Mouse (Mus musculus) CH12F3 (cell line): ENCODE measurements around the gene Cfap44.
"Not testable (repeated sequence)": the region's sequence is repeated elsewhere in the genome, so short reads cannot be mapped to it uniquely, and the experiment has no call there.

Source experiments
- in situ Hi-C: fragments of 300-500 bp; cut with MboI; formaldehyde crosslinking; loops from 2 replicates; pipeline ENCODE4 v1.14.3; 2020; ENCODE audit warnings: low sequenced_read_pairs

The Cfap44 gene

GRCm38 (mm10) chr16:44423499-44423898 is 28.9 kb downstream of the Cfap44 start:
- in situ Hi-C loops = no loop called here

GRCm38 (mm10) chr16:44428456-44428855 is 33.9 kb downstream of the Cfap44 start:
- in situ Hi-C loops = no loop called here

GRCm38 (mm10) chr16:44430021-44430420 is 35.4 kb downstream of the Cfap44 start:
- in situ Hi-C loops = no loop called here

GRCm38 (mm10) chr16:44434931-44435330 is 40.3 kb downstream of the Cfap44 start:
- in situ Hi-C loops = no loop called here

GRCm38 (mm10) chr16:44435481-44435880 is 40.9 kb downstream of the Cfap44 start:
- in situ Hi-C loops = no loop called here

- in situ Hi-C loops = not testable (repeated sequence)
These were observed 47.3 kb downstream of the Cfap44 start for GRCm38 (mm10) chr16:44441913-44442312.

GRCm38 (mm10) chr16:44457858-44458257 is 63.3 kb downstream of the Cfap44 start:
- in situ Hi-C loops = no loop called here

- in situ Hi-C loops = no loop called here
These were observed 64.2 kb downstream of the Cfap44 start for GRCm38 (mm10) chr16:44458826-44459225.

- in situ Hi-C loops = no loop called here
These were observed 66.3 kb downstream of the Cfap44 start for GRCm38 (mm10) chr16:44460922-44461321.

GRCm38 (mm10) chr16:44475281-44475680 is 80.7 kb downstream of the Cfap44 start:
- in situ Hi-C loops = loop anchor here (25.0 kb wide), 1 partner anchor 637 kb away; no protein-coding TSS in a partner anchor

- in situ Hi-C loops = loop anchor here (25.0 kb wide), 1 partner anchor 636 kb away; no protein-coding TSS in a partner anchor
These were observed 81.2 kb downstream of the Cfap44 start for GRCm38 (mm10) chr16:44475682-44476375.

- in situ Hi-C loops = loop anchor here (25.0 kb wide), 1 partner anchor 634 kb away; no protein-coding TSS in a partner anchor
These were observed 84.2 kb downstream of the Cfap44 start for GRCm38 (mm10) chr16:44478767-44479166.

GRCm38 (mm10) chr16:44479852-44480251 is 85.3 kb downstream of the Cfap44 start:
- in situ Hi-C loops = loop anchor here (10.0 to 25.0 kb wide), 2 partner anchors 245 to 632 kb away; partner anchors contain the start of gene Nepro

GRCm38 (mm10) chr16:44480616-44481015 is 86.0 kb downstream of the Cfap44 start:
- in situ Hi-C loops = loop anchor here (10.0 to 25.0 kb wide), 2 partner anchors 244 to 632 kb away; partner anchors contain the start of gene Nepro

- in situ Hi-C loops = loop anchor here (10.0 to 25.0 kb wide), 2 partner anchors 243 to 630 kb away; partner anchors contain the start of gene Nepro
These were observed 87.3 kb downstream of the Cfap44 start for GRCm38 (mm10) chr16:44481599-44482593.

GRCm38 (mm10) chr16:44484079-44484478 is 89.5 kb downstream of the Cfap44 start:
- in situ Hi-C loops = loop anchor here (10.0 to 25.0 kb wide), 2 partner anchors 241 to 628 kb away; partner anchors contain the start of gene Nepro

- in situ Hi-C loops = loop anchor here (10.0 to 25.0 kb wide), 2 partner anchors 240 to 627 kb away; partner anchors contain the start of gene Nepro
These were observed 90.2 kb downstream of the Cfap44 start for GRCm38 (mm10) chr16:44484831-44485230.

GRCm38 (mm10) chr16:44485691-44486090 is 91.1 kb downstream of the Cfap44 start:
- in situ Hi-C loops = loop anchor here (10.0 to 25.0 kb wide), 2 partner anchors 239 to 627 kb away; partner anchors contain the start of gene Nepro

- in situ Hi-C loops = loop anchor here (10.0 to 25.0 kb wide), 2 partner anchors 238 to 626 kb away; partner anchors contain the start of gene Nepro
These were observed 92.0 kb downstream of the Cfap44 start for GRCm38 (mm10) chr16:44486612-44487011.

- in situ Hi-C loops = loop anchor here (10.0 to 25.0 kb wide), 2 partner anchors 238 to 625 kb away; partner anchors contain the start of gene Nepro
These were observed 92.6 kb downstream of the Cfap44 start for GRCm38 (mm10) chr16:44487194-44487593.

GRCm38 (mm10) chr16:44491051-44491450 is 96.5 kb downstream of the Cfap44 start:
- in situ Hi-C loops = loop anchor here (25.0 kb wide), 1 partner anchor 621 kb away; no protein-coding TSS in a partner anchor
